Mouse (Mus musculus): ENCODE results near the gene Ets2.

DNA sequence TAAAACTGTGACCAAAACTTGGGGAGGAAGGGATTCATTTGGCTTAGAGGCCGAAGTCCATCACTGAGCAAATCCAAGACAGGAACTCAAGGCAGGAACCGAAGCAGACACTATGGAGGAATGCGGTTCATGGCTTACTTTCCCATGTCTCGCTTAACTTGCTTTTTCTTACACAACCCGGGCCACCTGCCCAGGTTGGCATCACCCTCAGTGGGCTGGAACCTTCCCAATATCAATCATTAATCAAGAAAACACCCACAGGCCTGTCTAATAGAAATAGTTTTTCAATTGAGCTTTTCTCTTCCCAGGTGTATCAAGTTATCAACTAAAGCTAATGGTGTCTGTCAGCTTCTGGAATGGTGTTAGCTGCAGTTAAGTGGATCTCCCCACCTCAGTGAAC, 44.7 kb upstream of the Ets2 start:
- TF ChIP-seq POLR2A (IDR thresholded peaks at IDR 0.05; ENCODE audit: insufficient read depth, low read depth, low read length) (no peak), CTCF (IDR thresholded peaks at IDR 0.05) (no peak), EP300 (IDR thresholded peaks at IDR 0.05; ENCODE audit: insufficient read depth, low read depth, low read length) (no peak)
